Mouse (Mus musculus) cerebellum, adult 2 months (tissue): ENCODE measurements around the gene Ncapd3.

Experiments used
- CTCF ChIP-seq: fragments of 200-500 bp; IDR thresholded peaks from 2 replicates; pipeline ENCODE4 v1.5.1; 2011; ENCODE audit warnings: low read depth, mild to moderate bottlenecking, control low read depth, low read length, moderate library complexity, borderline replicate concordance; ENCODE audit not compliant: insufficient read depth
- POLR2A ChIP-seq: fragments of 200-500 bp; IDR thresholded peaks from 2 replicates; pipeline ENCODE4 v1.6.1; 2011; ENCODE audit warnings: low read length, control low read depth, borderline replicate concordance; ENCODE audit not compliant: insufficient read depth

GRCm38 (mm10) chr9:27058341-27058740 lies 28.4 kb downstream of the Ncapd3 start:
- TF ChIP-seq POLR2A (no peak), CTCF (no peak)
